Mouse (Mus musculus): ENCODE measurements around the gene Nup43. TPM values are rescaled to one million over a fixed set of nuclear protein-coding genes. Genes with fewer than 3 reads are reported as not detected.

Gene Nup43
- polyA plus RNA-seq, 1 experiment from 2014 or later = 38.3 TPM

Other genes starting within 250 kb of the Nup43 start
- gene Ulbp1, start 193.9 kb upstream of the Nup43 start, polyA plus RNA-seq (2015; fragmentation: Nextera tagmentation; extraction: Ambion mirVana) = 1.8 and 2.5 TPM in 2 replicates
- gene Lrp11, start 77.7 kb upstream of the Nup43 start, polyA plus RNA-seq (2015; fragmentation: Nextera tagmentation; extraction: Ambion mirVana) = 3.0 and 4.0 TPM in 2 replicates
- 124 and 128 TPM in 2 replicates for gene Pcmt1, start 13.6 kb downstream of the Nup43 start, polyA plus RNA-seq (2015; fragmentation: Nextera tagmentation; extraction: Ambion mirVana)
- 8.7 and 9.0 TPM in 2 replicates for gene Lats1, start 13.7 kb downstream of the Nup43 start, polyA plus RNA-seq (2015; fragmentation: Nextera tagmentation; extraction: Ambion mirVana)
- 53.7 and 58.5 TPM in 2 replicates for gene Katna1, start 58.5 kb downstream of the Nup43 start, polyA plus RNA-seq (2015; fragmentation: Nextera tagmentation; extraction: Ambion mirVana)
- 86.8 and 87.3 TPM in 2 replicates for gene Ginm1, start 125.3 kb downstream of the Nup43 start, polyA plus RNA-seq (2015; fragmentation: Nextera tagmentation; extraction: Ambion mirVana)
- 36.7 and 37.5 TPM in 2 replicates for gene Ppil4, start 125.4 kb downstream of the Nup43 start, polyA plus RNA-seq (2015; fragmentation: Nextera tagmentation; extraction: Ambion mirVana)
- gene Zc3h12d, start 165.0 kb downstream of the Nup43 start, polyA plus RNA-seq (2015; fragmentation: Nextera tagmentation; extraction: Ambion mirVana) = 0.21 TPM in 2 replicates